Mouse (Mus musculus): ENCODE results near the gene Ccdc97. TPM values are rescaled to one million over a fixed set of nuclear protein-coding genes. Genes with fewer than 3 reads are reported as not detected.

Gene Ccdc97
- polyA plus RNA-seq, 1 experiment from 2014 or later: 32.4 TPM

DNA sequence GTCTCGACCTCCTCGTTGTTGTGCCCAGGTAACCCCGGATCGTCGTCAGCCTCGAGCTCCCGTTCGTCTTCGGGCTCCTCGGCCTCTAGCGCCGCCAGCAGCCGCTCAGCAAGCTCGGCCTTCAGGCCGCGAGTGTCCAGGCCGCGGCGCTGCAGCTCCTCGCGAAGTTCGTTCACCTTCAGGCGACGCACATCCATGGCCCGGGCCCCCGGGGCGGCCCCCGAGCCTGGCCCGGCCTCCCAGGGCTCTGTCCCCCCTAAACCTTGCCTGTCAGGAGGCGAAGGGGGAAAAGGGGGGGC lies 35.5 kb upstream of the Ccdc97 start:
- Histone ChIP-seq H3K4me1 (ENCODE audit: control insufficient read depth, insufficient read depth, low read length) (peaks cover 15% of the 10 kb centered on the region), H3K9me3 (ENCODE audit: control insufficient read depth, low read length) (no peaks in the 10 kb centered on the region), H3K4me2 (replicated peaks; ENCODE audit: low read depth, low read length) (peak overlapping the region; percentile 63), H3K4me3 (ENCODE audit: low read length) (peak overlapping the region; percentile 97), H3K36me3 (ENCODE audit: control insufficient read depth, insufficient read depth, low read length) (peaks cover 38% of the 10 kb centered on the region), H3K27ac (ENCODE audit: low read depth, low read length) (peak overlapping the region; percentile 91), H3K27me3 (ENCODE audit: control insufficient read depth, insufficient read depth, low read length) (no peaks in the 10 kb centered on the region), H3K9ac (ENCODE audit: low read depth, low read length) (peak overlapping the region; percentile 100)
- ATAC-seq (ENCODE audit: low FRiP score, low TSS enrichment): no peak
- WGBS: under 1% methylated on average over 30 of the region's 30 CpGs

DNA sequence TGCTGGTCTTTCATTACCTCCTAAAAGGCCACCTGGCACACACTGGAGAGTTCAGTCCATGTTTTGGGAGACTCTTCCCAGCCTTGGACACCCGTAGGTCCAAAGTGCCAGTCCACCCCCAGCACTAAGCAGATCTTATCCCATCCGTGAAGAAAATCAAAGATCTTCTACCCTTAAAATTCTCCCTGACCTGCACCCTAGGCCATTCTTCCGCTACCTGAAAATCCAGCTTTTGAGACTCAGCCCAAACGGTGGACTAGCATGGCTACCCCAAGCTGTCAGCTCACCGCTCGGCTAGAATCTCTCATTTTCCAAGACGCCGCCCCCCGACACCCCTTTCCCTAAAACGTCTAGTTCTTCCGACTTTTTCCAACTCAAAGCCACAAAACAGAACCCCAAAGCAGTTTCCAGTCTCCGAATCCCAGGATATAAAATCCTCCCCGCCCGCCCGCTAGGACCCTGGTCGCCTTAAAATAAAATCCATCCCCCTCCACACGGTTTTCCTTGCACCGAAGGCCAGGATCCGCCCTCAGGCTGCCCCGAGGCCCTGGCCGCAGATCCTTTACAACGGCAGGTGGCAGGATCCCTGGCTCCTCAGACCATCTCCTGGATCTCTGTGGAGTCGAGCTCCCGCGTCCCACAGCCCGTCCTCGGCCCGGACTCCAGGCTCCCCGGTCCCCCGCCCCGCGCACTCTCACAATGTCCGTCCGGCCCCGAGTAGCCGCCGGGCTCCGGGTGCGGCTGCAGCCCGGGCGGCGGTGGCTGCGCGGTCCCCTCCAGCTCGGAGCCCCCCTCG lies 35.0 kb upstream of the Ccdc97 start:
- H3K4me1 ChIP-seq (ENCODE audit: control insufficient read depth, insufficient read depth, low read length): peaks cover 15% of the 10 kb centered on the region
- 1% methylated on average over 46 of the region's 46 CpGs for WGBS
- H3K36me3 ChIP-seq (ENCODE audit: control insufficient read depth, insufficient read depth, low read length): peaks cover 43% of the 10 kb centered on the region
- no peaks in the 10 kb centered on the region for H3K9me3 ChIP-seq (ENCODE audit: control insufficient read depth, low read length)
- peak overlapping the region; percentile 63 for H3K4me2 ChIP-seq (replicated peaks; ENCODE audit: low read depth, low read length)
- peak overlapping the region; percentile 100 for H3K9ac ChIP-seq (ENCODE audit: low read depth, low read length)
- peak; percentile 3; the same call in 1 of the 2 replicates for ATAC-seq (ENCODE audit: low FRiP score, low TSS enrichment)
- no peaks in the 10 kb centered on the region for H3K27me3 ChIP-seq (ENCODE audit: control insufficient read depth, insufficient read depth, low read length)
- peak overlapping the region; percentile 97 for H3K4me3 ChIP-seq (ENCODE audit: low read length)
- H3K27ac ChIP-seq (ENCODE audit: low read depth, low read length): peak overlapping the region; percentile 91

DNA sequence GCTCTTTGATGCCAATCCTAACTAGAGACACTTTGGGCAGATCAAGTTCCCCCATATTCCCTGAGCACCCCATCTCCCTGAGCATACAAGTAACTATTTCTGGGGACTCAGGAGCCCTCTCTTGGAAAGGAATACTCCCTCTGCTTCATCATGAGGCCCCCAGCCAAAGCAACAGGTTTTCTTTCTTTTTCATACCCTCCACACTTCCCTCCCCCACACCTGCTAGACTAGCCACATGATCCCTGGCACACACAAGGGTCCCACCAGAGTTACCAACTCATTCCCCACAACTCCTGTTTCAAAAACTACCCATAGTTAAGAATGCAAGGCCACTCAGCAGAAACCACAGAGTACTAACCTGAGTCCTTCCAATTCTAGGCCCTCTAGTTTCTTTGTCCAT lies 34.2 kb upstream of the Ccdc97 start:
- Histone ChIP-seq H3K27ac (ENCODE audit: low read depth, low read length) (no peak overlapping the region), H3K4me3 (ENCODE audit: low read length) (peak overlapping the region; percentile 97), H3K9ac (ENCODE audit: low read depth, low read length) (peak overlapping the region; percentile 100), H3K27me3 (ENCODE audit: control insufficient read depth, insufficient read depth, low read length) (no peaks in the 10 kb centered on the region), H3K36me3 (ENCODE audit: control insufficient read depth, insufficient read depth, low read length) (peaks cover 46% of the 10 kb centered on the region), H3K4me2 (replicated peaks; ENCODE audit: low read depth, low read length) (peak overlapping the region; percentile 63), H3K4me1 (ENCODE audit: control insufficient read depth, insufficient read depth, low read length) (peaks cover 15% of the 10 kb centered on the region), H3K9me3 (ENCODE audit: control insufficient read depth, low read length) (no peaks in the 10 kb centered on the region)
- no peak for ATAC-seq (ENCODE audit: low FRiP score, low TSS enrichment)

DNA sequence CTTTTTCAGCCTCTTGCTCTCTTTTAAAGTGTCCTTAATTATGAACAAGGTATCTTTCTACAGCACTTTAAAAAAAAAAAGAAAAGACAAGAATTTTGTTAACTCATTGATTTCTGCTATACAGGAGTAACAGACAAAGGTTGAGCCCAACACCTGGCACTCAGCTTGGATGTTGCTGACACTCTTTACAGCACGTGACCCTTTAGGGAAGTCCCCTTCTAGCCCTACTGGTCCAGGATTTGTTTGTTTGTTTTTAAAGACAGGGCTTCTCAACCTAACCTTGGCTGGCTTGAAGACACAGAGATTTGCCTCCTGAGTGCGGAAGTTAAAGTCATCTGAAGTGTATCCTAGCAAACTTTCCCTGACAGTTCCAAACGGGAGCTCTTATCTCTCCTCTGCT lies 28.0 kb upstream of the Ccdc97 start:
- Histone ChIP-seq H3K4me2 (replicated peaks; ENCODE audit: low read depth, low read length) (no peak overlapping the region), H3K4me1 (ENCODE audit: control insufficient read depth, insufficient read depth, low read length) (no peaks in the 10 kb centered on the region; the same call in 1 of the 2 replicates), H3K36me3 (ENCODE audit: control insufficient read depth, insufficient read depth, low read length) (peaks cover 99% of the 10 kb centered on the region), H3K9ac (ENCODE audit: low read depth, low read length) (no peak overlapping the region), H3K27me3 (ENCODE audit: control insufficient read depth, insufficient read depth, low read length) (no peaks in the 10 kb centered on the region), H3K27ac (ENCODE audit: low read depth, low read length) (no peak overlapping the region), H3K9me3 (ENCODE audit: control insufficient read depth, low read length) (no peaks in the 10 kb centered on the region), H3K4me3 (ENCODE audit: low read length) (no peak overlapping the region)
- ATAC-seq (ENCODE audit: low FRiP score, low TSS enrichment): no peak
- WGBS: 73% methylated on average over 3 of the region's 3 CpGs

DNA sequence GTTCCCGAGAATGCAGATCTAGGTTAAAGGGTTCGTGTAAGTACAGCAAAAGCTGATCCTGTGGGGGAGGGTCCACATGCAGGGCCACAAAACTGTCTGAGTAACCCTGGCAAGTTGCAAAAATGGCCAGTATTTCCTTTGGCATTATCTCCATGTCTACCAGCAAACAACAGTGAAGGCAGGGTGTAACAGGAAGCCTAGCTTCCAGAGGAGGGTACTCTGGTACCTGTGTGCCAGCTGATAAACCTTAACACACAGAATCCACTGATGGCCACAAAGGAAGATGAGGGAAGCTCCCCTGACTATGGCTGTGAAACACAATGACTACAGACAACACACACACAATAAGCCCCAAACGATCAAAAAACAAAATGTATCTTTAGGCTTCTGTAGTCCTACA lies 19.4 kb upstream of the Ccdc97 start:
- H3K4me2 ChIP-seq (replicated peaks; ENCODE audit: low read depth, low read length): no peak overlapping the region
- 88% methylated on average over 3 of the region's 3 CpGs for WGBS
- no peak overlapping the region for H3K27ac ChIP-seq (ENCODE audit: low read depth, low read length)
- H3K4me3 ChIP-seq (ENCODE audit: low read length): no peak overlapping the region
- no peaks in the 10 kb centered on the region for H3K9me3 ChIP-seq (ENCODE audit: control insufficient read depth, low read length)
- peaks cover 99% of the 10 kb centered on the region for H3K36me3 ChIP-seq (ENCODE audit: control insufficient read depth, insufficient read depth, low read length)
- H3K27me3 ChIP-seq (ENCODE audit: control insufficient read depth, insufficient read depth, low read length): no peaks in the 10 kb centered on the region
- ATAC-seq (ENCODE audit: low FRiP score, low TSS enrichment): no peak
- H3K4me1 ChIP-seq (ENCODE audit: control insufficient read depth, insufficient read depth, low read length): no peaks in the 10 kb centered on the region
- no peak overlapping the region for H3K9ac ChIP-seq (ENCODE audit: low read depth, low read length)

DNA sequence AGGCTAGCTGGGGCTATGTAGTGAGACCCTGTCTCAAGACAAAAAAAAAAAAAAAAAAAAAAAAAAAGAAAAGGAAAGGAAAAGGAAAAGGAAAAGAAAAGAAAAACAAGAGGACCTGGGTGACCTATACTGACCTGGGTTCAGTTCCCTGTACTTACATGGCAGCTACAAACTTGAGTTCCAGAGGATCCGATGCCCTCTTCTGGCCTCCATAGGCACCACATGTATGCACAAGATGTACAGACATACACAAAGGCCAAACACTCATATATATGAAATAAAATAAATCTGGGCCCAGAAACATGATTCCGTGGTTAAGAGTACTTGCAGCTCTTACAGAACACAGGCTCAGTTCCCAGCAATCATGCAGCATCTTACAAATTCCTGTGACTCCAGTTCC lies 18.0 kb upstream of the Ccdc97 start:
- Histone ChIP-seq H3K36me3 (ENCODE audit: control insufficient read depth, insufficient read depth, low read length) (peaks cover 99% of the 10 kb centered on the region), H3K4me1 (ENCODE audit: control insufficient read depth, insufficient read depth, low read length) (no peaks in the 10 kb centered on the region), H3K9ac (ENCODE audit: low read depth, low read length) (no peak overlapping the region), H3K4me3 (ENCODE audit: low read length) (no peak overlapping the region), H3K27me3 (ENCODE audit: control insufficient read depth, insufficient read depth, low read length) (no peaks in the 10 kb centered on the region), H3K9me3 (ENCODE audit: control insufficient read depth, low read length) (no peaks in the 10 kb centered on the region), H3K27ac (ENCODE audit: low read depth, low read length) (no peak overlapping the region), H3K4me2 (replicated peaks; ENCODE audit: low read depth, low read length) (no peak overlapping the region)
- WGBS: 98% methylated on average over 2 of the region's 2 CpGs
- no peak for ATAC-seq (ENCODE audit: low FRiP score, low TSS enrichment)

DNA sequence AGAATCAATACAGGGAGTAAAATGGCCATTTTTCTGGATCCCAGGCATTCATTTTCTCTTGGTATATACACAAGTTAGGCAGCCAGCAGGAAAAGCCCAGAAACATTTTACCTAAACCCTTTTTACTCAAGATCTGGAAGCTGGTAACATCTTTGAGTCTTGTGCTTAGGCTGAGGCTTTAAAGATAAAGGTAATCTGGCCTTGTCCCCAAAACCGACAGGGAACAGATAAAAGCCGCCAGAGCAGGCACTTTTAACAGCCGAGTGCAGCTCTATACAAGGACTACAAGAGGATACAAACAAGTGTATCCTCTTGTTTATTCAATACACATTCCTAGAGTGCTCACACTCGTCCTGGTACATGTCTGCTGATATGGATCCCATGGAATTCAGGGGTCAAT lies 16.1 kb upstream of the Ccdc97 start:
- H3K36me3 ChIP-seq (ENCODE audit: control insufficient read depth, insufficient read depth, low read length): peaks cover 98% of the 10 kb centered on the region
- WGBS: 77% methylated on average over 4 of the region's 4 CpGs

DNA sequence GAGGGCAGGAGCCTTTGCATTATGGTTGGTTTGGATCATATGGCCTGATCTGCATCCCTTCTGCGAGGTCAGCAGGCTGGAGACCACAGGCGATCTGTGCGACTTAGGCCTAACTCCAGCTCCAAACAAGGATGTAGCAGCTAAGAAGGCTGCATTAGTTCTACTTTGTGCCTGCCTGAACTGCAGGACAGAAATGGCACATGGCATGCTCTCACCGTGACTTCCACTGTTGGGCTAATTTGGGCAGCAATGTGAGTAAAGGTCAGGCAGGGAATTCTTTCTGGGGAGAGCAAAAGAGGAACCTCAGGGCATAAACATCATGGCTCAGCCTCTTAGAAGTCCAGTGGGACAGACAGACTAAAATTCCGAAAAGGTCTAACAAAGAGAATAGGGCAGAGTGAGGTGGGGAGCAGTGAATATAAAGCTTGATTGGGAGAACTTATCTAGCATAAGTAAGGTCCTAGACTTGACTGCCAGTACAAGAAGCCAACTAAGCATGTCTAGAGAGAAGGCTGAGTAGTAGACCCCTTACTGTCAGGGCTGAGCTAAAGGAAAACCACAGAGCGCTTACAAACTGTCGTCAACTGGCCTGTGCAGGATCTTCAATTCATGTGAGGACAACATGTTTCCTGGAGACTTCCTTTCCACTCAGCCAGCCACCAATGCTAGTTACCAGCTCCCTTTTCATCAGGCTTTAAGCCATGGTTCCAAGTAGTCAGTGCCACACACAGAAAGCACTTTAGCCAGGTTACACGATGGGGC lies 12.6 kb upstream of the Ccdc97 start:
- ATAC-seq (ENCODE audit: low FRiP score, low TSS enrichment): no peak
- Histone ChIP-seq H3K4me3 (ENCODE audit: low read length) (no peak overlapping the region), H3K9ac (ENCODE audit: low read depth, low read length) (no peak overlapping the region), H3K27me3 (ENCODE audit: control insufficient read depth, insufficient read depth, low read length) (no peaks in the 10 kb centered on the region), H3K4me2 (replicated peaks; ENCODE audit: low read depth, low read length) (no peak overlapping the region), H3K36me3 (ENCODE audit: control insufficient read depth, insufficient read depth, low read length) (peaks cover 98% of the 10 kb centered on the region), H3K27ac (ENCODE audit: low read depth, low read length) (no peak overlapping the region), H3K9me3 (ENCODE audit: control insufficient read depth, low read length) (no peaks in the 10 kb centered on the region), H3K4me1 (ENCODE audit: control insufficient read depth, insufficient read depth, low read length) (no peaks in the 10 kb centered on the region)
- 91% methylated on average over 8 of the region's 8 CpGs for WGBS

More for the DNA sequence above, 16.1 kb upstream of the Ccdc97 start:
- Histone ChIP-seq H3K9me3 (ENCODE audit: control insufficient read depth, low read length) (no peaks in the 10 kb centered on the region), H3K4me1 (ENCODE audit: control insufficient read depth, insufficient read depth, low read length) (no peaks in the 10 kb centered on the region), H3K27me3 (ENCODE audit: control insufficient read depth, insufficient read depth, low read length) (no peaks in the 10 kb centered on the region), H3K27ac (ENCODE audit: low read depth, low read length) (no peak overlapping the region), H3K9ac (ENCODE audit: low read depth, low read length) (no peak overlapping the region), H3K4me3 (ENCODE audit: low read length) (no peak overlapping the region), H3K4me2 (replicated peaks; ENCODE audit: low read depth, low read length) (no peak overlapping the region)
- no peak for ATAC-seq (ENCODE audit: low FRiP score, low TSS enrichment)

DNA sequence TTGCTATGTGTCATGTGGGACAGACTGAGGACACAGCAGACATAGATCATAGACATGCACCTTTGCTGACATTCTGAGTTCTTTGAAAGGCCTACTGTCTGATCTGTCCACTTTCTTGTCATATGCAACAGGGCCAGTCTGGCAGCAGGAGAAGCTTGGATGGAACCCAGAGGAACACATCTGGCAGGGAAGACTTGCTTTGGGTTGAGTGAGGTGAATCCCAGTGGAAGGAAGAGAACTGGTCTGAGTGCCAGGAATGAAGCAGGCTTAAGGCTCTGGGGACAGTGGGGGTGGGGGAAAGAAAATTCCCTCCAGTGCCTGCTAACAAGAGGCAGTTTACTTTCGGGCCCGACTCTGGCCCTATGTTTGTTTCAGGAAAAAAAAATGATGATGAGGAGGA lies 11.0 kb upstream of the Ccdc97 start:
- no peaks in the 10 kb centered on the region for H3K9me3 ChIP-seq (ENCODE audit: control insufficient read depth, low read length)
- H3K9ac ChIP-seq (ENCODE audit: low read depth, low read length): no peak overlapping the region
- H3K27ac ChIP-seq (ENCODE audit: low read depth, low read length): no peak overlapping the region
- ATAC-seq (ENCODE audit: low FRiP score, low TSS enrichment): no peak
- H3K4me3 ChIP-seq (ENCODE audit: low read length): no peak overlapping the region
- H3K4me1 ChIP-seq (ENCODE audit: control insufficient read depth, insufficient read depth, low read length): no peaks in the 10 kb centered on the region
- H3K36me3 ChIP-seq (ENCODE audit: control insufficient read depth, insufficient read depth, low read length): peaks cover 98% of the 10 kb centered on the region
- 96% methylated on average over 2 of the region's 2 CpGs for WGBS
- no peak overlapping the region for H3K4me2 ChIP-seq (replicated peaks; ENCODE audit: low read depth, low read length)
- no peaks in the 10 kb centered on the region for H3K27me3 ChIP-seq (ENCODE audit: control insufficient read depth, insufficient read depth, low read length)

All from kidney, embryonic 14.5 days (tissue).